Mouse (Mus musculus): ENCODE results near the gene Ccdc14.

- TF ChIP-seq CTCF (IDR thresholded peaks at IDR 0.05; ENCODE audit: extremely low read depth, insufficient read depth, insufficient read length, insufficient replicate concordance), result no peak
- TF ChIP-seq POLR2A (IDR thresholded peaks at IDR 0.05; ENCODE audit: low read depth, low read length), result no peak
Observed at GRCm38 (mm10) chr16:34643511-34644259, 46.7 kb upstream of the Ccdc14 start.

Measured in spleen, adult 2 months (tissue).